Mouse (Mus musculus) limb, embryonic 13.5 days (tissue): ENCODE data around the gene Tiprl. TPM values are rescaled to one million over a fixed set of nuclear protein-coding genes. Genes with fewer than 3 reads are reported as not detected.

Experiments used
- ATAC-seq: fragments of 200-750 bp; cut with Nextera tagmentation; 2 replicates; pipeline ENCODE4 v1.8.0; 2017; ENCODE audit warnings: low read depth, moderate number of reproducible peaks, moderate TSS enrichment; ENCODE audit not compliant: low FRiP score
- H3K27ac ChIP-seq: fragments of 300-500 bp; sonication (generic); 2 replicates; pipeline ENCODE4 v1.5.1; 2015; ENCODE audit warnings: inconsistent platforms, mild to moderate bottlenecking, moderate library complexity
- H3K27me3 ChIP-seq: fragments of 300-500 bp; sonication (generic); 2 replicates; pipeline ENCODE4 v1.6.1; 2015; ENCODE audit warnings: mild to moderate bottlenecking, inconsistent platforms
- H3K36me3 ChIP-seq: fragments of 300-500 bp; sonication (generic); 2 replicates; pipeline ENCODE4 v1.6.1; 2015; ENCODE audit warnings: inconsistent platforms, mild to moderate bottlenecking, moderate library complexity
- H3K4me1 ChIP-seq: fragments of 300-500 bp; sonication (generic); 2 replicates; pipeline ENCODE4 v1.6.1; 2015; ENCODE audit warnings: inconsistent platforms
- H3K4me2 ChIP-seq: fragments of 300-500 bp; sonication (generic); replicated peaks from 2 replicates; pipeline ENCODE4 v1.6.1; 2015; ENCODE audit warnings: inconsistent platforms, mild to moderate bottlenecking, moderate library complexity
- H3K4me3 ChIP-seq: fragments of 300-500 bp; sonication (generic); 2 replicates; pipeline ENCODE4 v1.5.1; 2015; ENCODE audit warnings: moderate library complexity, mild to moderate bottlenecking, inconsistent platforms
- H3K9ac ChIP-seq: fragments of 300-500 bp; sonication (generic); 2 replicates; pipeline ENCODE4 v1.6.1; 2015; ENCODE audit warnings: mild to moderate bottlenecking, inconsistent platforms
- H3K9me3 ChIP-seq: fragments of 300-500 bp; sonication (generic); 2 replicates; pipeline ENCODE4 v1.6.1; 2016; ENCODE audit warnings: inconsistent platforms
- WGBS: fragments of 180-500 bp; shearing (Covaris S2); methylation state at CpG from one replicate; pipeline ENCODE4 v1.1.7; 2015; 5-methylcytosine and 5-hydroxymethylcytosine counted together
- polyA plus RNA-seq: library from polyadenylated mRNA; unstranded; fragments of >200 nt; fragmentation: Nextera tagmentation; extraction: Ambion mirVana; gene quantifications from 2 replicates; pipeline ENCODE4 v1.2.1, GENCODE M21; 2015

Gene Tiprl
- polyA plus RNA-seq, 1 experiment from 2014 or later, result 107 TPM

DNA sequence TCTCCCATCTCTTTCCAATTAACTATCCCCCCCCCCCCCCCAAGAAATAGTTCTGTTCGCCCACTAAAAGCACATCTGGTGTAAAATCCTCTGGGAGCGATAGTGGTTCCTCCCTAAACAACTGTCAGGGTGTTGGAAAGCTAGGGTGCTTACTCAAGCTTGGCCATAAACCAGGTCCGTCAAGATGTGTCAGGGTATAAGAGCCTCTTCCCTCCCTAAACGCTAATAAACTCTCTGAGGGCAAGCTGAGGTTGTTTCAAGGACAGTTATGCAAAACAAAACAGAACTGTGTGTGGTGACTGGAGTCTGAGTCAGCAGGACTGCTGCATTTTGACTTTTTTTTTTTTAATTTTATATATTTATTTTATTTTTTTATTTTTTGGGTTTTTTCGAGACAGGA is 10.3 kb upstream of the Tiprl start:
- Histone ChIP-seq H3K9ac (no peak overlapping the region), H3K27ac (no peak overlapping the region), H3K4me3 (no peak overlapping the region), H3K9me3 (no peaks in the 10 kb centered on the region), H3K4me1 (no peaks in the 10 kb centered on the region), H3K4me2 (no peak overlapping the region), H3K27me3 (no peaks in the 10 kb centered on the region), H3K36me3 (no peaks in the 10 kb centered on the region)
- 57% methylated on average over 5 of the region's 5 CpGs for WGBS
- ATAC-seq, result no peak

DNA sequence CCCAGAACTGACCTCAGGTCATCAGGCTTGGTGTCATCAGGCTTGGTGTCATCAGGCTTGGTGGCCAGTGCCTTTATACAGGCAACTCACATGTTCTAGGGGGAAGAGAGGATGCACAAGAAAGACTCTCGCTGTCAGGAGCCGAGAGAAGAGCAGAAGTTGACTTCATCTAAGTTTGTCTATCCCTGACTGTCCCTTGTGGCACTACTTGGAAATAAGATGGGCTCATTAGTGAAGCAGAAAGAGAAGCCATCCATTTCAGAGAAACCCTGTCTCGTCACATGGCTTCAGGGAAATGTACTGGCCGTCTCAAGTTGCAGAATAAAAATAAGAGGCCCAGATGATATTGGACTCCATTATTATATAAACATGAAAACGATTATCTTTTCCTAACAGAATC is 9.8 kb upstream of the Tiprl start:
- Histone ChIP-seq H3K4me2 (no peak overlapping the region), H3K36me3 (no peaks in the 10 kb centered on the region), H3K27me3 (no peaks in the 10 kb centered on the region), H3K9me3 (no peaks in the 10 kb centered on the region), H3K4me3 (no peak overlapping the region), H3K27ac (no peak overlapping the region), H3K9ac (no peak overlapping the region), H3K4me1 (no peaks in the 10 kb centered on the region)
- WGBS, result 83% methylated on average over 5 of the region's 5 CpGs
- ATAC-seq, result no peak

DNA sequence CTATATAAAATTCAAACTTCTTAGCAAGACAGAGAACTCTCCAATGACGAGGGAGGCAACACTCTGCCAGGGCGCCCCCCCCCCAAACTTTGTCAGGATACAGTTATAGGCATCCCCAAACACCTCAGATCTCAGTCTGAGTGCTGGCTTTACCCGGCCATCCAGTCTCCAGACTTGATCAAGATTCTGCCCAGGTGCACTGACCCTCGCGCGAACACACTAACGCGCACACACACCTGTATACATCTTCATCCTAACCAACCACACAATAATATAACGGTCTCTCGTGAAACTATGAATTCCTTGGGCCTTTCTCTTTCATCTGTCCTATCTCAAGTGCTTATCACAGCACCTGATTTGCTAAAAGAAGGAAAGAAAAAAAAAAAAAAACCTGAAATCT is 950 bp downstream of the Tiprl start:
- Histone ChIP-seq H3K4me1 (peaks cover 19% of the 10 kb centered on the region), H3K9me3 (no peaks in the 10 kb centered on the region), H3K36me3 (no peaks in the 10 kb centered on the region), H3K27ac (no peak overlapping the region; the same call in 1 of the 2 replicates), H3K9ac (peak overlapping the region; percentile 86), H3K4me2 (peak overlapping the region; percentile 88), H3K4me3 (peak overlapping the region; percentile 86), H3K27me3 (no peaks in the 10 kb centered on the region)
- ATAC-seq, result no peak
- WGBS, result 12% methylated on average over 10 of the region's 10 CpGs

- no peak overlapping the region for H3K4me2 ChIP-seq
- H3K36me3 ChIP-seq, result no peaks in the 10 kb centered on the region
- H3K27me3 ChIP-seq, result no peaks in the 10 kb centered on the region
- H3K27ac ChIP-seq, result no peak overlapping the region
- peaks cover 19% of the 10 kb centered on the region for H3K4me1 ChIP-seq
- H3K9ac ChIP-seq, result no peak overlapping the region
- no peaks in the 10 kb centered on the region for H3K9me3 ChIP-seq
- ATAC-seq, result no peak
- 86% methylated on average over 2 of the region's 2 CpGs for WGBS
- no peak overlapping the region for H3K4me3 ChIP-seq
Observed at GRCm38 (mm10) chr1:165233806-165234205, 3.0 kb downstream of the Tiprl start.

GRCm38 (mm10) chr1:165230691-165231090 is 6.1 kb downstream of the Tiprl start:
- no peak for ATAC-seq
- Histone ChIP-seq H3K27ac (no peak overlapping the region), H3K9ac (no peak overlapping the region), H3K4me1 (peaks cover 10% of the 10 kb centered on the region), H3K9me3 (no peaks in the 10 kb centered on the region), H3K27me3 (no peaks in the 10 kb centered on the region), H3K4me3 (no peak overlapping the region), H3K4me2 (no peak overlapping the region), H3K36me3 (peaks cover 9% of the 10 kb centered on the region)
- WGBS, result 96% methylated on average over 4 of the region's 4 CpGs

DNA sequence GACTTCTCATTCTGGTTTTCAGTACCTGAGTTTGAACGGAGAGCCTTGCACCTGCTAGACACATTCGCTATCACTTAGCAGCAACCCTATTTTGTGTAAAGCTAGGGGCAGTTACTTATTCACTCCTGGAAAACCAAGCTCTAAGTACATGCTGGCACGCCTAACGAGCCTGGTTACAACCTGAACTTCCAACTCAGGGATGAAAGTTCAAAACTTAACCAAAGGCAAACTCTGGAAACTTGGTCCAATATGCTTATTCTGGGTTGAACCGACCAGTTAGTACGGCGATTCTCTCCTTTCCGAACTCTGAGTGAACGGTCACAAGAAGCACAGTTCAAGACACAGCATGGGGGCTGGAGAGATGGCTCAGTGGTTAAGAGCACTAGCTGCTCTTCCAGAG is 7.2 kb downstream of the Tiprl start:
- 94% methylated on average over 9 of the region's 9 CpGs for WGBS
- H3K36me3 ChIP-seq, result peaks cover 19% of the 10 kb centered on the region
- 0 out of 2 replicates have a peak, but pooled peaks cover 3% of the 10 kb centered on the region for H3K4me1 ChIP-seq
- H3K27ac ChIP-seq, result no peak overlapping the region
- no peaks in the 10 kb centered on the region for H3K27me3 ChIP-seq
- H3K9me3 ChIP-seq, result no peaks in the 10 kb centered on the region
- H3K4me3 ChIP-seq, result no peak overlapping the region
- no peak for ATAC-seq
- H3K9ac ChIP-seq, result no peak overlapping the region
- no peak overlapping the region for H3K4me2 ChIP-seq

DNA sequence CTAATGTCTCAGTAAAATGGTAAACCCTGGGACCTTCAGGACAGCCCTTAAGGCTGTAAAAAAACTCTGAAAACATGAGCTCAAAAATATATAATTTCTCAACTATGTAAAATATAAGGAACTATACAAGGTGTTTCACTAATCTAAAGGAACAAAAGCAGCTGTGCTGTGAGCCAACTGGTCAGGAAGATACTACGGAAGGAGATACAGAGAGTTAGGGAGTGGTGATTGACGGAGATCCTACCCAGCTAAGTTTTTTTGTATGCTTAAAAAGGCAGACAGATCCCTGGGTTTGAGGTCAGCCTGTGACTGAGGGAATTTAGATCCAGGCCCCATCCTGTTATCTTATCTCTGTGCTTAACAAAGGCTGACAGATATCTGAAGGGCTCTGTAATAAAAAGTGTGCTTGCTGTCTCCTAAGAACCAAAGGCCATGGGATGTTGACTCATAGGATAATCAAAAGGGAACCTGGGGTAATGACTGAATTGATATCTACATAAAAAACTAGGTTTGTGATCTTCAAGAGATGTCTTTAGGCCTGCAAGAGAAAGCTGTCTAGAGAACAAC is 19.7 kb downstream of the Tiprl start:
- H3K4me2 ChIP-seq, result no peak overlapping the region
- 87% methylated on average over 2 of the region's 2 CpGs for WGBS
- no peak for ATAC-seq

DNA sequence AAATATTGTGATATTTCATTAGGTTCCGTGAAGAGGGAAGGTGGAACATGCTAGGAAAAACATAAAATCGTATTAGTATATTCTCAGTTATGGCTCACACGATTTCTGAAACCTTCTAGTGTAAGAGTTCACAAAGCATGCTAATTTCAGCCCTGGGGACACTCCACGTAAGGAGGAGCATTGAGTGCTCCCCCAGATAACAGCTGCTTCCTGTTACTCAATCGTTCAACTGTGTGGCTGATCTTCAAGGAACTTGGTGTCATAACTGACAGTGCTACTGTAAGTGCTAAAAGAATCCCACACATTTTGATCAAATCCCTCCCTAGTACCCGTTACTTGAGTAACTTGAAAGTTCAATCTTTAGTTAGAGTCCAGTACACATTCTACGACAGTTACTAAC is 21.0 kb downstream of the Tiprl start:
- no peak overlapping the region for H3K9ac ChIP-seq
- H3K4me1 ChIP-seq, result no peaks in the 10 kb centered on the region
- no peaks in the 10 kb centered on the region for H3K27me3 ChIP-seq
- no peak overlapping the region for H3K27ac ChIP-seq
- no peak for ATAC-seq
- H3K4me2 ChIP-seq, result no peak overlapping the region
- no peak overlapping the region for H3K4me3 ChIP-seq
- WGBS, result 85% methylated on average over 7 of the region's 7 CpGs
- H3K9me3 ChIP-seq, result no peaks in the 10 kb centered on the region
- peaks cover 71% of the 10 kb centered on the region for H3K36me3 ChIP-seq

More for the DNA sequence above, 19.7 kb downstream of the Tiprl start:
- Histone ChIP-seq H3K36me3 (peaks cover 82% of the 10 kb centered on the region), H3K4me3 (no peak overlapping the region), H3K27ac (no peak overlapping the region), H3K9me3 (no peaks in the 10 kb centered on the region), H3K4me1 (no peaks in the 10 kb centered on the region), H3K9ac (no peak overlapping the region), H3K27me3 (no peaks in the 10 kb centered on the region)

- no peak overlapping the region for H3K4me2 ChIP-seq
- no peak overlapping the region for H3K4me3 ChIP-seq
- no peaks in the 10 kb centered on the region for H3K27me3 ChIP-seq
- no peak for ATAC-seq
- WGBS, result 3% methylated on average over 2 of the region's 2 CpGs
- H3K36me3 ChIP-seq, result no peaks in the 10 kb centered on the region
- H3K9ac ChIP-seq, result no peak overlapping the region
- H3K9me3 ChIP-seq, result no peaks in the 10 kb centered on the region
- no peaks in the 10 kb centered on the region for H3K4me1 ChIP-seq
- no peak overlapping the region for H3K27ac ChIP-seq
Observed at GRCm38 (mm10) chr1:165205591-165205990, 31.2 kb downstream of the Tiprl start.

DNA sequence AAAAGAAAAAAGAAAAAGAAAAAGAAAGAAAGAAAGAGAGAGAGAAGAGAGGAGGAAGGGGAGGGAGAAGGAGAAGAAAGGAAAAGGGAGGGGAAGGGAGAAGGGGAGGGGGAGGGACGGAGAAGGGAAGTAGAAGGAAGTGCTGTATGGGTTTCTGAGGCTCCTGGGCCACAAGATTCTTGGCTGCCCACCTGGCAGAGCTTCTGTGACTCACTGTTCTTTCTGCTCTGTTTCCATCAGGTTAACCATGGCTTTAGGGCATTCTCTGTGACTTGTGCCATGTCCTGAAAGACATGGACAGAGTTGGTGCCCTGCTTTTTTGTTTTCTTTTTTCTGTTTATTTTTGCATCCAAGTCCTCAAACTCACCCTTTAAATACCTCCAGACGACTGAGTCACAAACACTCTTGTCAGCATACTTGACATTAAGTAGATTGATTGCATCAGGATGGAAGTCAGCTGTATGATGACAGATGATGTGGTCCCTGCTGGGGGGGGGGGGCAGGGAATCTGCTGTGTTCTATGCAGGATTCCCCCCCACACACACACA is 33.2 kb downstream of the Tiprl start:
- Histone ChIP-seq H3K9ac (no peak overlapping the region), H3K27ac (no peak overlapping the region), H3K4me3 (no peak overlapping the region), H3K4me2 (no peak overlapping the region), H3K27me3 (no peaks in the 10 kb centered on the region), H3K9me3 (no peaks in the 10 kb centered on the region), H3K4me1 (no peaks in the 10 kb centered on the region), H3K36me3 (no peaks in the 10 kb centered on the region)
- WGBS, result 36% methylated on average over 2 of the region's 2 CpGs
- ATAC-seq, result no peak

DNA sequence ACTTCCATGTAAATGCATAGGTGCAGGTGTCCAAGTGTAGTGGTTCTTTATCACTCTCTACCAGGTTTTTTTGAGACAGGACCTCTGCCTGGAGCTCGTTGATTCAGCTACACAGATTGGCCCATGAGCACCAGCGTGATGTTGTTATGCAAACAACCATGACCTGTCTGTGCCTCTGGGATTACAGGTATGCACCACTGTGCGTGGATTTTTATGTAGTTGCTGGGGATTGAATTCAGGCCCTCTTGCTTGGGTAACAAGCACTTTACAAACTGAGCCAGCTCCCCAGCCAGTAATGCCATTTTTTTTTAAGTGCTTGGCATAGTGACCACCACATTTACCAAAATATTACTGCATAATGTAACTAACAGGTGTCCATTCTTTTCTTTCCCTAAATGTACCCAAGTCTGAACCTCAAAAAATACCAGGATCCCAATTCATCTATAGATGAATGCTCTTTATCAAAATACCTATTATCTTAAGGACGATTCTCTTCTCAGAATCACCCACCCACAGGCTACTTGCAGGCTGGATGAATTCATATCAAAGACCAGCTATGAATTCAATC is 35.3 kb downstream of the Tiprl start:
- H3K9me3 ChIP-seq, result no peaks in the 10 kb centered on the region
- H3K4me1 ChIP-seq, result no peaks in the 10 kb centered on the region
- no peaks in the 10 kb centered on the region for H3K27me3 ChIP-seq
- H3K4me2 ChIP-seq, result no peak overlapping the region
- H3K4me3 ChIP-seq, result no peak overlapping the region
- no peak overlapping the region for H3K9ac ChIP-seq
- H3K36me3 ChIP-seq, result no peaks in the 10 kb centered on the region
- ATAC-seq, result no peak
- H3K27ac ChIP-seq, result no peak overlapping the region
- 69% methylated on average over 4 of the region's 4 CpGs for WGBS

GRCm38 (mm10) chr1:165200748-165201147 is 36.0 kb downstream of the Tiprl start:
- ATAC-seq, result no peak
- WGBS, result 70% methylated on average over 8 of the region's 8 CpGs

DNA sequence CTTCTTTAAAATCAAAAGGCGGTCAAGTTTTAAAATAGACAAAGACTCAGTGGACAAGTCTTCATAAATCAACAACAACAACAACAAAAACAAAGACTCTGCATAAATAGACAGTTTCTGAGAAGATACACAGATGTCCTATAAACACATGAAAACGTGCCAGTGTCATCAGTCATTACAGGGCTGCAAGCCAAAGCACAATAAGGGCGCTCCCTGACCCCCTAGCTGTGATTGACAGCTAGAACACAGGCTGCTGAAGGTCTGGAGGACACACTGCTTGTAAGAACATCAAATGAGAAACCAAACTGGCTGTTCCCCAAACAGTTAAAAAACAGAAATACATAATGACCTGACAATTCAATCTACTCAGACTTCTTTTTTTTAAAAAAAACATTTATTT is 37.2 kb downstream of the Tiprl start:
- no peak overlapping the region for H3K4me3 ChIP-seq
- H3K36me3 ChIP-seq, result no peaks in the 10 kb centered on the region
- no peak overlapping the region for H3K27ac ChIP-seq
- H3K4me1 ChIP-seq, result peaks cover 10% of the 10 kb centered on the region
- H3K9ac ChIP-seq, result no peak overlapping the region
- no peak for ATAC-seq
- H3K9me3 ChIP-seq, result no peaks in the 10 kb centered on the region
- WGBS, result 76% methylated on average over 3 of the region's 3 CpGs
- no peaks in the 10 kb centered on the region for H3K27me3 ChIP-seq
- no peak overlapping the region for H3K4me2 ChIP-seq

More at GRCm38 (mm10) chr1:165200748-165201147, 36.0 kb downstream of the Tiprl start:
- H3K36me3 ChIP-seq, result no peaks in the 10 kb centered on the region
- H3K4me2 ChIP-seq, result no peak overlapping the region
- H3K9ac ChIP-seq, result no peak overlapping the region
- no peaks in the 10 kb centered on the region for H3K27me3 ChIP-seq
- H3K9me3 ChIP-seq, result no peaks in the 10 kb centered on the region
- no peaks in the 10 kb centered on the region for H3K4me1 ChIP-seq
- H3K27ac ChIP-seq, result no peak overlapping the region
- no peak overlapping the region for H3K4me3 ChIP-seq
